Mouse (Mus musculus): Measurements from ENCODE around the gene Islr. TPM values are rescaled to one million over a fixed set of nuclear protein-coding genes. Genes with fewer than 3 reads are reported as not detected.

The Islr gene
- total RNA-seq, 2 experiments from 2014 or later = 22.4 to 33.0 TPM

DNA sequence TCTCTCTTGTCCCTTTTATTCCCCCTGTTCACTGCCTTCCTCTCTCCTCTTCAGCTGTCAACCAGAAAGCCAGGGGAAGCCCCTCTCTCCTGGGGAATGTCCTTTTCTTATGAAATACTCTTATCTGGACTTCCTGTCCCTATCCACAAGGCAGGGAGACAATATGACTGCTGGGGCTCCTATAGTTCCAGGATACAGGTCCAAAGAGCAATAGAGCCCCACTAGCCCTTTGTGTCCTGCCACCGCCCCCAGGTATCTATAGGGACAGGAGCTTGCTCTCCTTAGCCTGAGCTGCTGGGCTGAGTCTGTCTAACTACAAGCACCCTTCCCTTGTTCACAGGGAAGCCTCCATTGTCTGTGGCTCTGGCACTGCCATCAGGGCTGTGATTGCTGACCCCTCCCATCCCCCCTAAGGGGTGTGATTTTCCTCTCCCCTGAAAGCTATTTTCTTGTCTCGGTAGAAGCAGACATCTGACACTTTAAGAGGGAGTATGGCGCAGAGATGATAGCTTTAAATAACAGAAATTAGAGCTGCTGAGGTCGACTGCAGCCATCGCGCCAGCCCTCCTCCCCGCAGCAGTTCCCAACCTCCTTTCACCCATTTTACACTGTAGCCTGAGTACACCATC is 88.7 kb downstream of the Islr start:
- DNase-seq (ENCODE audit: low spot score in 2 of 2) = no peak

DNA sequence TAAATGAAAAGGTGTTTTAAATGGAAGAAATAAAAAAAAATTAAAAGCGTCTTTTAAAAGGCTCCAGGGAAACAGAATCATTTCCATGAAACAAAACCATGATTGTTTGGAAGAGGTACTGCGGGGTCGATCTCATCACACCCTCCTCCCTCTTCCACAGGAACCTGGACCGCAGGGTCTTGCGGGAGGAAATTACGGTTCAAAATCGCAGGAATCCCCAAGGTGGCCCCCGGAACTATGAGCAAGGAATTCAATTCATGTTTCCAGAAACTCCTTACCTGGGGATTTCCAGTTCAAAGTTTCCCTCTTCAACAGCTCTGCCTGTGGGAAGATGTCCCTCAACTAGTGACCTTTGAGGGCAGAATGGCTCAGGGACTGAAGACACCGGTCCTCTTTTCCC is 90.1 kb downstream of the Islr start:
- DNase-seq (ENCODE audit: low spot score in 2 of 2) = no peak

DNA sequence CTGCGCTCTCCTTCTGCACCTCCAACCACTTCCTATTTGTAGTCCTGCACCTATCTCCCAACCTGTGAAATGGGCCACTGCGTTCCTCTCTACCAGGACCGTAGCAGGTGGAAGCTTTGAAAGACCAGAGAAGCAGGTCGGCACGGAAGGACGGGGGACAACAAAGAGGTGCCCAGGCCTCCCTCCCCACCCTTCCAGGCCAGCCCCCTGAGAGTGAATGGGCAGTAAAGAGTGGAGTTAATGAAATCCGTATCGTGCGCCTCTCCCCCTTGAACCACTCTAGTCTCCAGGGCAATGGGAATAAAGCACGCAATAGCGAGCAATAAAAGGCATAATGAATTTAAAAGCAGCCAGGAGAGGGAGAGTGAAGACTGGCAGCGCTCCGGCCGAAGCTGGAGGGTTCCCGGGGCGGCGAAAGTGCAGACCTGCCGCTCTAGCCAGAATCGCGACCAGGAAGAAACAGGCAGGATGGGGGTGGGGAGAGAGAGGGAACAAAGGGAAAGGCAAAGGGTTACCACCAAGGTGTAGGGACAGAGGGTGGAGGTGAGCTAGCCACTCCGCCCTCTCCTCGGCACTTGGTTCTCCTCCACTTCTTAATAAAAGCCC is 90.7 kb downstream of the Islr start:
- no peak for DNase-seq (ENCODE audit: low spot score in 2 of 2)

DNA sequence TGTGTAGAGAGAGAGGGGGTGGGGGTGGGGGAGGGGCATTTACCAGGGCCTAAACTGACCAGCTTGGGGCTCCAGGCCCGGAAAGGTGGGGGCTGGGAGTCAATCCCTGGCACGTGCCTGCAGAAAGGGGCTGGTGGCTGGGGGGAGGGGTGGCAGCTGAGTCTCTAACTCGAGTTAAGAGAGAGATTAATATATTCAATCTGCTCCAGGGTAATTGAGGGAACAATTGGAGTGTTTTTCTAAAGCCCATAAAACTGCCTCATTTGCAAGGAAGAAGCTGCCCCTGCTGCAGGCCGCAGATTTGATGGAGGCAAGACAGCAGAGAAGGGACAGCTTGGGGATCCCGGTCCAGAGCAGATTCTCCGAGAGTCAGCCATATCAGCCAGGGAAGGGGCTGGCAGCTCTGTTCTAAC is 91.2 kb downstream of the Islr start:
- no peak for DNase-seq (ENCODE audit: low spot score in 2 of 2)

DNA sequence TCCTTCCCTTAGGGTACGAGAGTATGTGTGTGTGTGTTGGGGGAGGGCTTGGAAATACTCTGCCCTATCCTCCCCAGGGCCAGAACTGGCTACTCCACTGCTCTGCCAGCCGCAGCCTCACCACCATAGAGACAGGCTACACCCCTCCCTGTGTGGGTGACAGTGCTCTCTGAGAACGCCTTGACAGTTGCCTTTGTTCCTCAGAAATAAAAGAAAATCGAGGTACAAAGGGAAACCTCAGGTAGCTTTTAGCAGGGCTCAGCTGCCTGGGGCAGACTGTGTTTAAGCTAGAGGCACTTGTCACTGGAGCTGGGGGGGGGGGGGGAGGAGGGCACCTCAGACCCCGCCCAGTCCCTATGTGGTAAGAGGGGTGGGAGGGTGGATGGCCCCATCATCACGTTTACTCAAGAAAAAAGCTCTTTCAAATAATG is 91.8 kb downstream of the Islr start:
- DNase-seq (ENCODE audit: low spot score in 2 of 2) = no peak

DNA sequence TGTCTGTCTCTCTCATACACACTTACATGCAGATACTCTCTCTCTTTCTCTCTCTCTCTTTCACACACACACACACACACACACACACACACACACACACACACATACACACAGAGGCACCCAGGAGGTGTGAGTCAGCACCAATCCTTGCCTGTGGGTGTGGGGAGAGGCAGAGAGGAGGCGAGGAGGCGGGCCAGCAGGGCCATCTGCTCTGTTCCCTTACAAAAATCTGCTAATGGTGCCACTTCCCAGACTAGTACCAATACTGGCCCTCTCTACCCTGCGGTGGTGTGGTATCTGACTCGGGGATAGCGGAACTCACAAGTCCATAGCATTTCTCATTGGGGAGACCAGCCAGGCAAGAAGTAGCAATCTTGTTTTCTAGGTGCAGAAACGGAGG is 92.7 kb downstream of the Islr start:
- peak in 1 of 2 experiments; percentile 21 for DNase-seq (ENCODE audit: low spot score in 2 of 2)

DNA sequence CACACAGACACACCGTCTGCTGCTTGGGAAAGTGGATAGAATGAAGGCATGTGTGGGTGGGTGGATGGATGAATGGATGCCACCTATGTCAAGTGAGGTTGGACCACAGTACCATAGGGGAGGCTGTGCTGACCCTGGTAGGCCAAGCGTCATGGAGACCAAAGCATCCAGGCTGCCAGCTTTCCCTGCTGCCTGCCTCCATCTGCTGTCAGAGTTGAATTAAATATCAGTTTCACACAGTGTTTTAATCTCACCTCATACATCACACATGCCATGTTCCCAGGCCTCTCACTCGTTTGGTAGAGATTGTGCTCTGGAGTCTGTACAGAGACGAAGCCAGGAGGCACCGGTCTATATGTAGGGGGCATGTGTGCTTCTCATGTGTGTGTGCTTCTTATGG is 93.3 kb downstream of the Islr start:
- no peak for DNase-seq (ENCODE audit: low spot score in 2 of 2)

DNA sequence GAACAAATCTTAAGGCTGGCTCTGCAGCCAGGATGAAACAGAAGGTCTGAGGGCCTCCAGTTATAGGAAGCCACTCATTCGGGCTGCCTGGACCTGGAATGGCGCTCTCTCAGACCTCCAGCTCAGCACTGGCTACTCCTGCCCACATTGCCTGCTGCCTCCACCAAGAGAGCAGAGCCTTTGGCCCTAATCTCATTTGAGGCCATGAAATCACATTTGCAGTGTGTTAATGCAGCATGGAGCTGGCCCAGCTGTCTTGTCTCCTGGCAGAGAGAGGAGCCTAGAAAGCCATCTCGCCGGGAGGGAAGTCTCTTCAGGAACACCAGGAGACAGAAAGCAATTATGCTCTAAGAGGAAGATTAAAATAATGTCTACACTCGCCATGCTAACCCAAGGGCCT is 96.6 kb downstream of the Islr start:
- DNase-seq (ENCODE audit: low spot score in 2 of 2) = no peak

Small RNA genes within 50 kb of the gene (microRNA-seq; reads per million reads assigned to microRNA genes)
- 0 reads per million in 2 experiments for gene Mir6385 (ENCODE audit: borderline number of aligned reads in 2 of 2)

Other genes with a start within 250 kb of the Islr start
- gene Cyp11a1, start 197.9 kb downstream of the Islr start, total RNA-seq (2021) = 1,000 to 10,000 TPM; 6,431 to 6,741 TPM
- 1 to 10 TPM; 1.1 to 1.5 TPM for gene Stra6, start 140.5 kb downstream of the Islr start, total RNA-seq (2021)
- gene Ccdc33, start 85.5 kb downstream of the Islr start, total RNA-seq (2021) = under 1 TPM; 0.22 to 0.80 TPM
- 1 to 10 TPM; 1.2 to 2.6 TPM for gene Islr2, start within 50 bp of the Islr start, total RNA-seq (2021)
- gene Pml, start 45.5 kb upstream of the Islr start, total RNA-seq (2021) = 10 to 100 TPM; 16.1 to 17.9 TPM
- 10 to 100 TPM; 13.3 to 15.0 TPM for gene Stoml1, start 48.9 kb upstream of the Islr start, total RNA-seq (2021)
- 10 to 100 TPM; 19.9 to 28.1 TPM for gene Loxl1, start 108.9 kb upstream of the Islr start, total RNA-seq (2021)
- not detected for gene Tbc1d21, start 166.1 kb upstream of the Islr start, total RNA-seq (2021)